Mouse (Mus musculus) right cerebral cortex, postnatal 10 days (tissue): ENCODE data around the gene Lzts3.

ENCODE experiments used
- DNase-seq, 2 experiments: peaks; one replicate each; pipeline ENCODE4 v3.0.0; 2021; ENCODE audit warnings: low spot score in 2 of 2

The Lzts3 gene

GRCm38 (mm10) chr2:130635847-130636246 lies 6.8 kb downstream of the Lzts3 start:
- DNase-seq, result no peak

GRCm38 (mm10) chr2:130634739-130635411 lies 7.7 kb downstream of the Lzts3 start:
- DNase-seq, result no peak

GRCm38 (mm10) chr2:130634006-130634738 lies 8.4 kb downstream of the Lzts3 start:
- DNase-seq, result no peak

- DNase-seq, result no peak
Observed at GRCm38 (mm10) chr2:130632887-130633675, 9.5 kb downstream of the Lzts3 start.

GRCm38 (mm10) chr2:130632416-130632815 lies 10.2 kb downstream of the Lzts3 start:
- no peak for DNase-seq

GRCm38 (mm10) chr2:130629839-130630203 lies 12.8 kb downstream of the Lzts3 start, which contains the start of the genes Fastkd5 and Ubox5:
Gene Fastkd5 (minus strand): TSS chr2:130630027.
Gene Ubox5 (minus strand): TSS chr2:130630038.
- peak; percentile 95 for DNase-seq

- DNase-seq, result no peak
Observed at GRCm38 (mm10) chr2:130629080-130629838, 13.3 kb downstream of the Lzts3 start.

GRCm38 (mm10) chr2:130628424-130628823 lies 14.2 kb downstream of the Lzts3 start:
- DNase-seq, result no peak

GRCm38 (mm10) chr2:130618972-130619371 lies 23.6 kb downstream of the Lzts3 start:
- no peak for DNase-seq

- DNase-seq, result no peak
Observed at GRCm38 (mm10) chr2:130613091-130613490, 29.5 kb downstream of the Lzts3 start.

- DNase-seq, result no peak
Observed at GRCm38 (mm10) chr2:130602195-130602594, 40.4 kb downstream of the Lzts3 start.

- DNase-seq, result no peak
Observed at GRCm38 (mm10) chr2:130598399-130598798, 44.2 kb downstream of the Lzts3 start.

GRCm38 (mm10) chr2:130597601-130598010 lies 45.0 kb downstream of the Lzts3 start:
- peak in 1 of 2 experiments; percentile 57 for DNase-seq

GRCm38 (mm10) chr2:130595596-130595995 lies 47.0 kb downstream of the Lzts3 start:
- no peak for DNase-seq

- no peak for DNase-seq
Observed at GRCm38 (mm10) chr2:130591016-130591415, 51.6 kb downstream of the Lzts3 start.

GRCm38 (mm10) chr2:130589761-130590160 lies 52.8 kb downstream of the Lzts3 start:
- DNase-seq, result no peak

GRCm38 (mm10) chr2:130589157-130589556 lies 53.4 kb downstream of the Lzts3 start:
- DNase-seq, result no peak

GRCm38 (mm10) chr2:130588373-130588772 lies 54.2 kb downstream of the Lzts3 start:
- no peak for DNase-seq

- DNase-seq, result peak; percentile 72 to 75
Observed at GRCm38 (mm10) chr2:130586016-130586415, 56.6 kb downstream of the Lzts3 start.

- no peak for DNase-seq
Observed at GRCm38 (mm10) chr2:130583902-130584560, 58.6 kb downstream of the Lzts3 start.
